Mouse (Mus musculus) lung, postnatal 14 days (tissue): ENCODE data around the gene Lrr1.
"Not testable (repeated sequence)": the region's sequence is repeated elsewhere in the genome, so short reads cannot be mapped to it uniquely, and the experiment has no call there.

ENCODE experiments used
- DNase-seq: peaks from one replicate; pipeline ENCODE4 v3.0.0; 2021

Gene Lrr1

GRCm38 (mm10) chr12:69164904-69165303 lies 3.7 kb upstream of the Lrr1 start:
- DNase-seq, result no peak

- not testable (repeated sequence) for DNase-seq
These were observed 1.6 kb upstream of the Lrr1 start for GRCm38 (mm10) chr12:69166861-69167581.

DNA sequence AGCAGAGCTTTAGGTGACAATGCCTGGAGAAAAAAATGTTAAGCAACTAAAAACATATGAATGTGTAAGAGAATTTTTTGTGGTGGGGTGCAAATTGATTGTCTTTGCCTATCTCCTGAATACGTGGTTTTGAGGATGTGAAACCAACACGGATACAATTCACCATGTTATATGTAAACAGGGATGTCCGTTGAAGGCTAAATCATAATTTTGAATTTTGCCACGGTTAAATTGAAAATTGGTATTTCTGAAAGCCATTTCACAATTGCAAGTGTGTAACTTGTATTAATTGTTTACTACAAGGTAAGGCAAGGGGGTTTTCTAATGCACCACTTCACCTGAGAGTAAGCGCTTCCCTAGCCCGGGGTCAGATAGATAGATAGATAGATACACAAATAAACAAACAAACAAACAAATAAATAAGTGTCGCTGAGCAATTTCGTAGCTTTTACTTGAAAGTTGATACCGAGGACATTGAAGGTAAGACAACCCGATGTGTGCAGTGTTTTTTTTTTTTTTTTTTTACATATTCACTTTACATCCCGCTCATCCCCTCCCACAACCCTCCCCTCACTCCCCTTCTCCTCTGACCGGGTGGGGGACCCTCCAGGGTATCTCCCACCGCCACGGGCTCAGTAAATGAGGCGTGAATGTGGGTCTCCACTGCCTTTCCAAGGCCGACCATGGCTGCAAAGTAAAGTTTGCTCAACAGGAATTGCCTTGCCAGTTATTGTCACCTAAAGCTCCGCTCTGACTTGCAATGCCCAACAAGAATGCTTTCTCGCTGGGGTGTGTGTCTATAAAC lies 756 bp upstream of the Lrr1 start:
- no peak for DNase-seq

DNA sequence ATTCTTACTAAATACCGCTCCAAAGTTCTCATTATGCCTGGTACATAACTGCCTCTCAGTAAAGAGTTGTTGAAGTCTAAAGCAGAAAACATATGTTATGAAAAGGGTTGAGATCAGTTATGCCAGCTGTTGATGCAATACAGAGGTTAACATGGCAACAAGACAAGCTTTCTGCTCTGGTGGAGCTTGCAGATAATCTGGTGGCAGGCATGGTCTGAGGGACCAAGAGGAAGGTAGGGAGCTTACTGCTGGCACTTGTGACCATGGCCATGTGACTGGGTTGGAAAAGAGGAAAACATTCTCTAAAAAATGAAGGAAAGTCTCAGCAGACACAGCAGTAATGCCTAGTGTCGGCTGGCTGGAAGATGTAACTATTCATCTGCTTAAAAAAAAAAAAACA lies 2.7 kb downstream of the Lrr1 start:
- DNase-seq, result no peak

- no peak for DNase-seq
These were observed 7.4 kb downstream of the Lrr1 start for GRCm38 (mm10) chr12:69175975-69176374.

- DNase-seq, result no peak
These were observed 8.9 kb downstream of the Lrr1 start for GRCm38 (mm10) chr12:69177526-69177925.

- no peak for DNase-seq
These were observed 10.8 kb downstream of the Lrr1 start for GRCm38 (mm10) chr12:69179371-69179770.

DNA sequence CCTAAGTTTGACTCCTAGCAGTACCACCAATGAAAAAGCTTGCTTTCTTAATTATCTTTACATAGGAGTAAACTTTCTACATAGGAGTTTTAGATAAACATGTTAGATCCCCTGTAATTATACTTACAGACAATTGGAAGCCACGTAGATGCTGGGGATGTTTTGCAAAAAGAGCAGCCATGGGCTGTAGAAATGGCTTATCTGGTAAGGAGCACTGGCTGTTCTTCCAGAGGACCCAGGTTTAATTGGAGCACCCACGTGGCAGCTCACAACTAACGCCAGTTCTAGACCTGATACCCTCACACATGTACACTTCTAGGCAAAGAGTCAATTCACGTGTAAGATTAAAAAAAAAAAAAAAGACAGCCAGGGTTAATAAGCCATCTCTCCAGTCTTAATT lies 13.2 kb downstream of the Lrr1 start:
- DNase-seq, result no peak

DNA sequence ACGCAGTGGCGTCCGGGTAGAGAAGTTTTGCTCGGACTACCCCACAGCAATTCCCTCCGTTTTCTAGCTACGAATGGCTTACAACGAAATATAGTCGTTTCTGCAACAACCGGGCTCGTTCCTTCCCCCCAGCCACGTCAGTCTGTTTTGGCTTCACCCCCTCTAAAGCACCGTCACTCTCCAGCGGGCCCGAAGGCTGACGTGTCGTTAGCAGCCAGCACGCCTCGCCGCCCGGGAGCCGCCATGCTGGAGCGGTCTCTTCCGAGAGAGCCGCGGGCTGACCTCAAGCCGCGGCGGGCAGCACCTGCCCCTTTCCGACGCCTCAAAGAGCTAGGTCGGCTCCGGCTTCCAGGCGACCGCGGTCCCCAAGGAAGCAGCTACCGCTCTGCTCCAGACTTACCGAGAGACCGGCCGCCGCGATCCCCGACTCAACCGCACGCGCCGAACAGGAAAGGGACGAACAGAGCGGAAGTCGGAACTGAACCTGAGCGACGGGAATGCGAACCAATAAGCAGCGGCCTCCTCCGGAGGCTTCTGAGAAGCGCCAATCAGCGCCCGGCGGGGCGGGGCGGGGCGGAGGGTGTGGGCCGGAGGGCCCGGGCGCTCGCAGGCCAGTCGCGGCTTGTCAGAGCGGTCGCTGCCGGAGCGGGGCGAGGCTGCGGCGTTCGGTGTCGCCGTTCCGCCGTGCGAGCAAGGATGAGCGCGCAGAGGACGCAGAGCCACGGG lies 15.1 kb downstream of the Lrr1 start, which contains the start of the genes Rpl36al and Mgat2:
Rpl36al (minus strand) TSS at position 501 of the 726 bp plus-strand sequence.
Mgat2 (plus strand) TSS at position 575 of the 726 bp plus-strand sequence.
- DNase-seq, result peak; percentile 100

- peak; percentile 64 for DNase-seq
These were observed 16.0 kb downstream of the Lrr1 start for GRCm38 (mm10) chr12:69184342-69185295.

DNA sequence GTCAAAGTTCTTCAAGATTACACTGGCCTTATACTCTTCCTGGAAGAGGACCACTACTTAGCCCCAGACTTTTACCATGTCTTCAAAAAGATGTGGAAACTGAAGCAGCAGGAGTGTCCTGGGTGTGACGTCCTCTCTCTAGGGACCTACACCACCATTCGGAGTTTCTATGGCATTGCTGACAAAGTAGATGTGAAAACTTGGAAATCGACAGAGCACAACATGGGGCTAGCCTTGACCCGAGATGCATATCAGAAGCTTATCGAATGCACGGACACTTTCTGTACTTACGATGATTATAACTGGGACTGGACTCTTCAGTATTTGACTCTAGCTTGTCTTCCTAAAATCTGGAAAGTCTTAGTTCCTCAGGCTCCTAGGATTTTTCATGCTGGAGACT lies 16.8 kb downstream of the Lrr1 start:
- no peak for DNase-seq

- no peak for DNase-seq
These were observed 18.3 kb downstream of the Lrr1 start for GRCm38 (mm10) chr12:69186811-69187471.

DNA sequence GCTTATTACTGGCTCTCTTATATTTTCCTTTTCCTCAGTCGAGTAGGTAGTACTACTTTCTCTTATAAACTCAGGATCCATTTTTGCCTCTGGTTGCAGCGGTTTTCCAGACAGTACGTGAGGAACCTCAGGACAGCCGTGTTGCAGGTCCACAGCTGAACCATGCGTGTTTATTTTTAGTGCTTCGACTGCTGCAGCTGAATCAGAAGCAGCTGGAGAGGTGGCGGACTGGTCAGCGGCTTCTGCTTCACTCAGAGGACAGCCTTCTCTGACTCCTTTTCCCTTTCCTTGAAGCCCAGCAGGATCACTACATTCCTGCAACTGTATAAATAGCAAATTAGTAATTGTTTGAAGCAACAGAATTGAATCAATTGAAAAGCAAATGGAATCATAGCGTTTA lies 21.5 kb downstream of the Lrr1 start:
- DNase-seq, result no peak

GRCm38 (mm10) chr12:69190522-69190921 lies 21.9 kb downstream of the Lrr1 start:
- DNase-seq, result no peak

- no peak for DNase-seq
These were observed 22.8 kb downstream of the Lrr1 start for GRCm38 (mm10) chr12:69191396-69191795.

- no peak for DNase-seq
These were observed 24.0 kb downstream of the Lrr1 start for GRCm38 (mm10) chr12:69192637-69193036.

- DNase-seq, result peak; percentile 71
These were observed 28.1 kb downstream of the Lrr1 start, which contains the start of gene Gm49383 for GRCm38 (mm10) chr12:69196444-69197377. Gene Gm49383 (minus strand): TSS chr12:69197104.

DNA sequence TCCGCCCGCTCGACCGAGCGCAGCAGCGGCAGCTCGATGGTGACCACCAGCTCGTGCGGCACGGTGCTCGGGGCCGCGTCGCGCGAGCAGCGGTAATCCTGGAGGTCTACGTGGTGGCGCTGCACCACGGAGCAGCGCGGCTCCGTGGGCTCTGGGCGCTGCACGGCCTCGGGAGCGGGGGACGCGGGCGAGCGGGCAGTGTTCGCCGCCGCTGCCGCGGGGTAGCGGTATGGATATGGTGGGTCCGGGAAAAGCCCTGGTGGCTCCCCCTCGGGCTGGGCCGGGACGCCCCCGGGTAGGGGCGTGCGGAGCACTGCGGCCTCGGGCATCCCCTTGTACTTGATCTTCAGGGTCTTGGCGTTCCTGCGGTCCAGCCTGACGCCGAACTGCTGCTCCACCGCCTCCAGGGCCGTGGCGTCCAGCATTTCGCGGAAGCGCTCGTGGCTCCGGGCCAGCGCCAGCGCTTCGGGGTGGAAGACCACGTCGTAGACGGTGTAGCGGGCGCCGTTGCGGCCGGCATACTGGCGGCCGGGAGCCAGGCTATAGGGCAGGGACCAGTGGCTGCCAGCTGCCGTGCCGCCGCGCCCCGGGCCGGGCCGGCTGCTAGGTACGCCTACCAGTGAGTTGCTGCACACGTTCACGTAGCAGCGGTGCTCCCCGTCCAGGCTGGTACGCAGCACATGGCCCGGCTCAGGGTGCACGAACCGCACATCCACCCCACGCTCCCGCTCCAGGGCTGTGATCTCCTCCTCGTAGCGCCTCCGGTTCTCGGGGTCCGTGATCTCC lies 29.0 kb downstream of the Lrr1 start:
- peak; percentile 60 for DNase-seq

DNA sequence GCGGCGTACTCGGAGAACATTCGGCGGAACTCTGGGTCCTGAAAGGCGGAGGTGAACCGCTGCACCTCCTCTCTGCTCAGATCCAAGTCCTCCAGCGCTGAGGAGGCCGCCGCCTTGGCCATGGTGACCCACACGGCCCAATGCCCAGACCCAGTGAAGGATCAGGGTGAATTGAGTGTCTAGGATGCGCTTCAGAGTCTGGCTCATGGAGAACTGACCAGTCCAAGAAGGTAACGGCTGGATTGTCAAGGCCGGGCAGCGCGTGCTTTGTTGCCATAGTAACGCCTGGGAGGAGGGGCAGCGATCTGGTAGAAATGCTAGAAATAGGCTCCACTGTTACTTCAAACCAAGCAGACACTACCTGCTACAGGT lies 29.5 kb downstream of the Lrr1 start, which contains the start of gene Dnaaf2:
Dnaaf2 (minus strand) TSS at position 266 of the 372 bp plus-strand sequence.
- DNase-seq, result peak; percentile 71
